Mouse (Mus musculus) right cerebral cortex, postnatal 4 days (tissue): Measurements from ENCODE around the gene Ccn1.
A peak's percentile ranks its signal among the peaks of the same experiment; 100 is the strongest.

Experiments
- DNase-seq: peaks from one replicate; pipeline ENCODE4 v3.0.0-alpha.2; 2022

The Ccn1 gene

DNA sequence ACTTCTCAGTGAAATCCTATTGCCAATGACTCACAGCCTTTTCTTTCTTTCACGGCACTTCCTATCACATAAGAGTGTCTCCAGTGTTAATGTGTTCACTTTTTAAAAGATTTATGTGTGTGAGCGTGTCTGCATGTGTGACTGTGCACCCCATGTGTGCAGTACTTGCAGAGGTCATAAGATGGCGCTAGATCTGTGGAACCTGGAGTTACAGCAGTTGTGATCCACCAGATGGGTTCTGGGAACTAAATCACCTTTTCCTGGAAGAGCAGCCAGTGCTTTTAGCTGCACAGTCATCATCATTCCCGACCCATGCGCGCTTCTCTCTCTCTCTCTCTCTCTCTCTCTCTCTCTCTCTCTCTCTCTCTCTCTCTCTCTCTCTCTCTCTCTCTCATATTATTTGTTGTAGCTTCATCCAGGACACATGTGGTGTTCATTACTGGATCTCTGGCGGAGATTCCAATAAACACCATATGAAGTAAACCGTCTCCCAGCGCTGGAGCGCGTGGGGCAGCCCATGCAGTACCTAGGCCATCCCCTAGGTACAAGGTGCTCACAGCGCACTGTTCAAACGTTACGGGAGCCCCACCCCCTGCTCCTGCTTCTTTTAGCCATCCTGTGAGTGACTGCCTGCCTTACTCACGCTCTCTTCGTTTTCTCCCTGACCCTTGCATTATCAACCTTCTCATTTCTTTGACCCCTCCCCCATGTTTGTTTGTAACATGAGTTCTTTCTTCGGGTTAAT lies 30.0 kb downstream of the Ccn1 start:
- no peak for DNase-seq

DNA sequence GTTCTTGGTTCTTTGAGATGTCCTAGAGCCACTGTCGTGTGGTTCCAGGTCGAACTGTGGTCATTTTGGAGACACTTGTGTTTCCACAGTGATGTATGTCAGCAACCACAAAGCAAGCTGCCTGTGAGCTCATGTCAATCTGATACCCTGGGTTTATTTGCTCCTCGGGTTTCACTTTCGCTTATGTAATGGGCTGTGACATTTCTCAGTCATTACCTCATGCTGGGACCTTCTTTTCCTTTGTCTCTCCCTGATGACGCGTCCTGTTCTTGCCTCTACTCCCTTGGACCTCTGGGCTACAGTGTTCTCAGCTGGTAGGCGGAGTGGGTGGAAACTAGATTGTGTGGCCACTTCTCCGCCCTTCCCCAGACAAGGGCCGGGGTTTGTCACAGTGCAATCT lies 31.5 kb downstream of the Ccn1 start:
- no peak for DNase-seq

DNA sequence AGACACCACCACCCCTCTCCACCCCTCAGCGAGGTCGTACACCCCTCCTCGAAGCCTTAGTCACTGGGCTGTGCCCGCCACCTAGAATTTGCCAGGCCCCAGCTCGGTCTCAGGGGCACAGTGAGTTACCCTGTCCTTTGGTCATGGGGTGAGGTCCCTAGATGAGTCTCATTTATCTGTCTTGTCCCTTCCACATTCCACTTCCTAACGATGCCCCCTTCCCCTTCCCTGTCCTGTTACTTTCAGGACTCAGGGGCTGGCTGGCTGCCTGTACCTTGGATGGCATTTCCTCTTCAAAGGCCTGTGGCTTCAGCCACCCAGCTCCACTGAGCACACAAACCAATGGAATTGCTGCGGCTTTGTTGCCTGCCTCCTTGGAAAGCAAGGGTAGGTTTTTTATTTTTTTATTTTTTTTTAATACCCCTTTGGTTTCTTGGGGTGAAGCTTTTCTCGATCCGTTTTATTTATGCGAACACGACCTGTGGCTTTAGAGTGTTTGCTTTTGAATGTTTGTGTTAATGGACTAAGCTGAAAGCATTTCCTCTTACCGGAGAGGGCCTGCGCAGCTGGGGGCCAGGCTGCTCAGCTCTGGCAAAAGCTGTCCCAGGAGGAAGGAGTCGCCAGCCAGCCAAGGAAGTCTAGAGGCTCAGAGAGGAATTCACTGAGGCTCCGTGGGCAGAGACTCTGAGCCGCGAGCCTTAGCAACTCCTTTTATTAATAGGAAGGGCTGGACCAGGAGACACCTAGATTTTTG lies 35.2 kb downstream of the Ccn1 start:
- DNase-seq, result no peak

DNA sequence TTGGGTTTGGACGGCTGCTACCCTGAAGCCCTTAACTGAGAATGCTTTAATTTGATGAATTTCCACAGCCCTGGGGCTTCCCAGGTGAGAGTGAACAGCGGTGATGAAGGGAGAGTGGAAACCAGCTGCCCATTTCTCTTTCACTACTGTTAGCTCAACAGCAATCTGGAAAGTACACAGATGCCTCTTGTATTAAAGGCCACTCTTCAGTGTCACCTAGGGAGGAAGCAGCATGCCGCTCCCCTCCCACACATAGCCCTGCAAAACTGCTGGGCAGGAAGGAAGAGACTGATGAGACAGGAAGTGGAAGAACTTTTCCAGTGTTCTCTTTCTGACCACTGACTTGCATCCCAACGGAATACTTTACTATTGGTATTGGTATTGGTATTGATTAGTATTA lies 36.5 kb downstream of the Ccn1 start:
- no peak for DNase-seq

DNA sequence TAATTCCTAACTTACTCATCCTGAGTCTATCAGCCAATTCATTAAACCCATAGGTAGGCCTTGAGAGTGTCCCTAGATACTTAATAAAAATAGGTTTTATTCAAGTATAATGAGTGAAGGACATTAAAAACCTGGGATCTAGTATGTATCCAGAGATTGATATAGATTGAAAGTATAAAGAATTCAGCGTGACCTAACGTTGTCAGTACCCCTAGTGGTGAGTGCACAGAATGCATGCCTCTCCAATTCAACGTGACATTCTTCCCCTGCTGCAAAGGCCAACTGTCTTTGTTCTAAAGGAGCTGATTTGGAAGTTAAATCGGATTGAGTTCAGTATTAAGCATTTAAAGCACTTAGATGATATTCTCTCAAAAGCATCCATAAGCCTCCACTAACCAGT lies 37.1 kb downstream of the Ccn1 start:
- DNase-seq, result peak; percentile 22

DNA sequence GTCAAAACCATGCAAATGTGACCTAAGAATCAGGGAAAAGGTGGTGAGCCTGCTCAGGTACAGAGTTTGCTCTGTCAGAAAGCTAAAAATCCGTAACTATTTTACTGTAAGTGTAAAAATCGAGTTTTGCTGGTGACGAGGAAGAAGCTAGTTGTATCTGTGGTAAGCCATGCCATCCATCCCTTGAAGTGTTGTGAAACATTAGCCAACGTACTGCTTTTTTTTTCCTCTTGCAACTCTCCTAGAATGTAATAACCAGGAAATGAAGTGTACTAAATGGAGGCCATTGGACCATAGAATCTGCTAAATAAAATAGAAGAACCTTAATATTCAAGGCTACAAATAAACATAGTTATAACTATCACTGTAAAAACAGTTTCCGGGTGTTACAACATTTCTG lies 41.5 kb downstream of the Ccn1 start:
- no peak for DNase-seq

DNA sequence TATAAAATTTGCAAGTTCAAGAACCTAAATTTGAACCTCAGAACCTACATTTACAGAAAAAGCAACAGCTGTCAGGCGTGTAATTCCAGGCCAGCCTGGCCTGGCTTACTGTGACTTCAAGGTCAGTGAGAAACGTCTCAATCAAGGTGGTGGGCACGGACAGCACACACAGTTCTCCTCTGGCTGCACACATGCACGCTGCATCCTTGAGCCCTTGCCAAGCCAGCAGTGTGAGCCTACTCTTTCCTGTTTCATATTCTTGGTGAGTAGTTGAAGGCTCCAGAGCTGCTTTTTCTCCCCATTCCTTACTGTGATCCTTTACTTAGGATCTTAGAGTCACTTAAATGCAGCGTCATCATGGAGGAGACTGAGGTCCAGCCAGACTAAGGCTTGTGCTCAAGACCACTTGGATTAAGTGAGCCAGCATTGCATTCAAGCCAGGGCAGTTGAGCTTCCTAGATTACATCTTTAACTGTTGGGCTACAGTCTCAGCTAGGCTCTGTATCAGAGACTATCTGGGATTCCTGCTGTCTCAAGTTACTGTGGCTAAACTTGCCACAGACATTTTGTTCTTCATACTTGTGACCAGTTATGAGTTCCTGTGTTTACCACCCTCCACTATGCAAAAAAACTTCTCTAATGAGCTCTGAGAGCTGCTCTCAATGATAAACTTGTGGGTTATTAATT lies 44.2 kb downstream of the Ccn1 start:
- no peak for DNase-seq

DNA sequence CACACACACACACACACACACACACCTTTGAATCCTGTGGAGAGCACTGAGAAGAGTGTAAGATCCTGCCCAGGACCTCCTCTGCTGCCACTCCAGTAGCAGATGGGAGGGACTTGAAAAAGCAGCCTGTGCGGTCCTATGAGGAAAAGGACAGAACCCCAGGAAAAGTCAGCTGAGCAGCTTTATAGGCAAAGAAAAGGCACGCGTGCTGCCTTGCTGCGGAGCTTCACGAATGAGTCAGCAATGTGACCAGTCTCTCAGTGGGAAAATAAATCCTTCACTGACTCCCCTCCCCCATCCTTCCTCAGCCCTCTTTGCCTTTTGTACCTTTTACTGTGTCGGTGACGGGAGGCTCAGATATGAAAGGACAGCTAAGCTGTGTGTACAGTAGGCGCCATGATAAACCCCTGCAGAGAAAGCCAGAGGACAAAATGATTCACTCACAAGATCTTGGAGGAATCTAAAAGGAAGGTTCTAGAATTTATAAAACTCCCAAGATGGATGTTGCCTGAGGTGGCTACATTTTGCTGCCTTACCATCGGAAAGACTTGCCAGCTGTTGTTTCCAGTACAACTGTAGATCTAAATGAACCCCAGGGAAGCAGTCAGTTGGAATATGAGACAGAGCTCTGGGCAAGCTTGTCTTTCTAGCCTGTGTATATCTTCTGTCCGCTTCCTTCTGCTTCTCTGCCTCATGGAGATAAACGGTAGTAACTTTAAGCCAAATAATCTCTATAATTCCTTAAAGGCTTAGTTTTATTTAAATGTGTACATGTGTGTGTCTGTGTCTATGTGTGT lies 47.2 kb downstream of the Ccn1 start:
- DNase-seq, result no peak

DNA sequence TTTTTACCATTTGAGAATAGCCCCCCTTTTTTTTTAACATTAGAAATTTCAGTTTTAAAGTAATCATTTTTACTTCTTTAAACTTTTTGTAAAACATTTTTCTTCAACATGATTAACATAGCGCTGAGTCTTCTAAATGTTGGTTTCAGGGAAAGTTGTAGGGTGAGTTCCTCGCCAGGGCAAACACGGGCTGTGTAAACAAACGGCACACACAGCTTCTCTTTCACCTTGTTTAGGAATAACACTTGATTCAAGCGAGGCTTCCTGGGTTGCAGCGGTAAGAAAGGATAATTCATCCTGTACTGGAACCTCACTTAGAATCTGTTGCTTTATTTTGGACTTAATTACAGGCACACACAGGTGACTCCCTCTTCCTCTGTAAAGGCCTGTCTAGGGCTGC lies 48.4 kb downstream of the Ccn1 start:
- no peak for DNase-seq

DNA sequence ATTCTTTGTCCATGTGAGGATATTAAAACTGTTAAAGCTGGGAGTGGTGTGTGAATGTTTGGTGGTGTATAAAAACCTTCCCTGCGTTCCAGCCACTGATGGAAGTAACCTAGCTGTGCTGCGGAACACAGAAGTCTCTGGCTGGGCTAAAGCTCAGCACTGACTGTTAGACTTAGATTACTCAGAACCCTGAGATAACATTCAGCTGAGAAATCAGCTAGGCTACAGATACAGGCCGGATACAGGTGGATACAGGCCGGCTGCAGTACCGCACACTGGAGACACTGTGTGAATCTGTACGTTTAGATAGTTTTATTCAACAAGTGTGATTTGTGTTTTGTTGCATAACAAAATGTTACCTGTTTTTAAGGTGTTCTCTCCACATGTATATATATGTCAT lies 49.0 kb downstream of the Ccn1 start:
- no peak for DNase-seq

DNA sequence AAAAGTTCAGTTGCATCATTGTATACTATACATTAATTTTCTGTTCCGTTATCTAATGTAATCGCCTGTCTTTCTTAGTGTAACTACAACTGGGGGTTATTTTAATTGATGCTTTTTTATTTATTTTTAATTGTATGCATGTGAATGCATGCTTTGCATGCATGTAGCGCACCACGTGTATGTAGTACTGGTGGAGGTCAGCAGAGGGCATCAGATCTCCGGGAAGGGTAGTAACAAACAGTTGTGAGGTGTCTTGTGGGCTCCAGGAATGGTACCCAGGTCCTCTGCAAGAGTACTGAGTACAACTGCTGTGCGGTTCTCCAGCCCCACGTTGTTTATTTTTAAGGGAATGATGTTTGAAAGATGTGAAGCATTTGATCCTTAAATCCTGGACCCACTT lies 50.7 kb downstream of the Ccn1 start:
- no peak for DNase-seq
